Mouse (Mus musculus) hindbrain, postnatal 0 days (tissue): ENCODE measurements at regions not wholly inside any gene's neighbourhood (a gene's known extent, or its start where the extent isn't known, plus 50 kb on each side); places are given as distances from the start of the nearest gene placed in this dataset.

Experiments
- ATAC-seq: fragments of 200-750 bp; cut with Nextera tagmentation; 2 replicates; pipeline ENCODE4 v1.8.0; 2017; ENCODE audit warnings: mild to moderate bottlenecking, moderate TSS enrichment, moderate library complexity
- DNase-seq: peaks from one replicate; pipeline ENCODE4 v3.0.0-alpha.2; 2015; ENCODE audit warnings: low spot score
- H3K27ac ChIP-seq: fragments of 300-500 bp; sonication (generic); 2 replicates; pipeline ENCODE4 v1.5.1; 2014; ENCODE audit warnings: mild to moderate bottlenecking
- H3K27me3 ChIP-seq: fragments of 300-500 bp; sonication (generic); 2 replicates; pipeline ENCODE4 v1.6.1; 2014; ENCODE audit warnings: low read length, mixed read lengths; ENCODE audit not compliant: insufficient read depth
- H3K36me3 ChIP-seq: fragments of 300-500 bp; sonication (generic); 2 replicates; pipeline ENCODE4 v1.6.1; 2014; ENCODE audit warnings: low read length, mixed read lengths; ENCODE audit not compliant: insufficient read depth
- H3K4me1 ChIP-seq: fragments of 300-500 bp; sonication (generic); 2 replicates; pipeline ENCODE4 v1.6.1; 2014; ENCODE audit warnings: antibody characterized with exemption, low read length, mixed read lengths; ENCODE audit not compliant: insufficient read depth
- H3K4me2 ChIP-seq: fragments of 300-500 bp; sonication (generic); 2 replicates; pipeline ENCODE4 v1.6.1; 2014; ENCODE audit warnings: low read depth, mild to moderate bottlenecking, low read length, moderate library complexity, mixed read lengths
- H3K4me3 ChIP-seq: fragments of 300-500 bp; sonication (generic); 2 replicates; pipeline ENCODE4 v1.5.1; 2014; ENCODE audit warnings: low read length
- H3K9ac ChIP-seq: fragments of 300-500 bp; sonication (generic); replicated peaks from 2 replicates; pipeline ENCODE4 v1.6.1; 2014; ENCODE audit warnings: mild to moderate bottlenecking, low read length, moderate library complexity, mixed read lengths
- H3K9me3 ChIP-seq: fragments of 300-500 bp; sonication (generic); 2 replicates; pipeline ENCODE4 v1.6.1; 2016; ENCODE audit warnings: low read length, mixed read lengths
- CTCF ChIP-seq: IDR thresholded peaks from 2 replicates; pipeline ENCODE4 v1.5.1; 2016; ENCODE audit warnings: antibody characterized with exemption, control low read depth, low read depth
- WGBS: fragments of 180-500 bp; shearing (Covaris S2); extraction: QIAGEN DNeasy Blood & Tissue Kit; methylation state at CpG from one replicate; pipeline ENCODE4 v1.1.7; 2014; 5-methylcytosine and 5-hydroxymethylcytosine counted together

DNA sequence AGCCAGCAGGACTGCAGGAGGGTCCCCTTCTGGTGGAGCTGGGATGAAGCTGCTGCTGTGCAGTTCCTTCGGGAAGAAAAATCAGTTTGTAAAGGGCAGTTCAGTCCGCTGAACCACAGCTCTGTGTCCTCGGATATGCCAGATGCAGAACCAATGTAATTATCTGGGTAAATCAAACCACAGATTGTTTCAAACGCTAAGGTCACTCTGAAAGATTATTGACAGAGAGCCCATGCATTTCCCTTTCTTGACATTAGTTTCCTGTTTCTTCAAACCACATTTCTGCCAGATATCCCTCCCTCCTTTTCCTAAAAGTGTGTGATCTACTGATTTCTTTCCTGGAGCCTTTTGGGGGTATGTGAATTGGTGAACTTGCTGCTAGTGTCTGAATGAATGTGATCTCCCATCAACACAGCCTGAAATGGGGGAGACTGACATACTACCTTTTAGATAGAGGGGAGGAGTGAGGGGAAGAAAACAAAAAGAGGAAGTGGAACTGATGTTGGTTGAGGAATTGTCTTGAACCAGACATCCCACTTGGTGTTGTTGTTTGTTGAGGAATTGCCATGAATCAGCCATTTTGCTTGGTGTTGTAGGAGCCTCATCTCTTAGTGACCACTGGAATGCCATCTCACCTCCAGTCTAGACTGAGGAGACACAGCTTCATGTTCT, 85.7 kb upstream of the Pthlh start:
- Histone ChIP-seq H3K27ac (no peak overlapping the region), H3K27me3 (no peaks in the 10 kb centered on the region), H3K9ac (no peak overlapping the region), H3K4me1 (no peaks in the 10 kb centered on the region), H3K4me2 (no peak overlapping the region), H3K36me3 (no peaks in the 10 kb centered on the region), H3K9me3 (no peaks in the 10 kb centered on the region), H3K4me3 (no peak overlapping the region)
- no peak for DNase-seq
- no peak for TF ChIP-seq CTCF
- ATAC-seq: no peak
- WGBS: 62% methylated on average over 4 of the region's 4 CpGs

DNA sequence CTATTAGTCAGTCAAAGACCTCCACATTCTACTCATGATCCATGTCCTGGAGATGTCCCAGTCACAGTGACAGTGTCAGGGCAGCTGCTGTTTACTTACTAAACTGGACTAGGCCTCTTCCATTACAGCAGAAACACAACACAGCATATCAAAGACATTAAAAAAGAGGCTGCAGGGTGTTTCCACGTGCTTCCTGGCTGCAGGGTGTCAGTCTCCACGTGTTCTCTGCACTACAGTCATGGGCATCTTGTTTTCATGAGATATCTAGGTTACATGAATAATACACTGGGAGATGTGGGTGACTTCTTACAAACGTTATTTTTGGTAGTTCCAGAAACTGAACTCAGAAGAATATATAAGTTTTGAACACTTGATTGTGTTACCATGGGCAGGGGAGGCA, 84.6 kb upstream of the Pthlh start:
- TF ChIP-seq CTCF: no peak
- no peak overlapping the region for H3K27ac ChIP-seq
- H3K27me3 ChIP-seq: no peaks in the 10 kb centered on the region
- H3K4me2 ChIP-seq: no peak overlapping the region
- DNase-seq: no peak
- H3K36me3 ChIP-seq: no peaks in the 10 kb centered on the region
- ATAC-seq: no peak
- no peak overlapping the region for H3K4me3 ChIP-seq
- no peaks in the 10 kb centered on the region for H3K9me3 ChIP-seq
- 61% methylated on average over 3 of the region's 3 CpGs for WGBS
- H3K9ac ChIP-seq: no peak overlapping the region
- H3K4me1 ChIP-seq: no peaks in the 10 kb centered on the region

DNA sequence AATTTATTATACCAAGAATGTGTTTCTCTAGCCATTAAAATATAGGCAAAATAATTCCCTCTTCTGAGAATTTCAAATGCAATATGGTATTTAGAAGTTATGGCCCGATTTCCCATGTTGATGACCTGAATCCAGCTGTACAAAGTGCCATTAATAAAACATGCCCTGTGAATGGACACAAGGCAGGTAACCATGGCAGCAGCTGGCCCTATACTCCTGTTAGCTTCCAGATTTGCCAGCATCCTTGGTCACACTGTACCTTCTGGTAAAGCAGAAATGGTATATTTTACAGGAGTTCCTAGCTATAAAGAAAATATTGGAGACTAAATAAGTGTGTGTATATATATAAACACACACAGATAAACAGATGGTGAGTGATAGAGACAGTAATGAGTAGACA, 77.1 kb upstream of the Pthlh start:
- Histone ChIP-seq H3K36me3 (no peaks in the 10 kb centered on the region), H3K9ac (no peak overlapping the region), H3K27ac (no peak overlapping the region), H3K4me2 (no peak overlapping the region), H3K9me3 (no peaks in the 10 kb centered on the region), H3K4me1 (no peaks in the 10 kb centered on the region), H3K27me3 (no peaks in the 10 kb centered on the region), H3K4me3 (no peak overlapping the region)
- TF ChIP-seq CTCF: no peak
- ATAC-seq (no peak), DNase-seq (no peak)
- 70% methylated on average over 1 of the region's 1 CpGs for WGBS

DNA sequence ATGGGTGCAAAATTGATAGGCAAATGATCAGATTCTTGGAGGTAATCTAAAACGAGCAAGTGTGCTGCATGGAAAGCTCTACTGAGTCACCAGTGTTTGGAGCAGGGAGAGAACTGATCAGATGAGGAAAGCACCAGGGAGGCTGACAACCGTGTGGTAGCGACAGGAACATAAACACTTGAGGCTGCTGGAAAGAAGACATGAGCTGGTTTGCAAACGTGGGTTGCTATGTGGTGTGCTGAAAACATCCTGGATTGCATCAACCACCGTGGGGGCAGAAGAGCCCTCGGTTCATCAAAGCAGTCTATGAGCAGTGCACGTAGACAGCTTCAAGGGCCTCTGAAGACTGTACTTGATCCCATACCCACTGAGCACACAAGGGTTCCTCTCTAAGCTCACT, 69.0 kb upstream of the Pthlh start:
- no peaks in the 10 kb centered on the region for H3K36me3 ChIP-seq
- no peaks in the 10 kb centered on the region for H3K9me3 ChIP-seq
- no peak overlapping the region for H3K4me3 ChIP-seq
- DNase-seq: no peak
- no peaks in the 10 kb centered on the region for H3K4me1 ChIP-seq
- ATAC-seq: no peak
- TF ChIP-seq CTCF: no peak
- no peaks in the 10 kb centered on the region for H3K27me3 ChIP-seq
- 82% methylated on average over 7 of the region's 7 CpGs for WGBS
- H3K9ac ChIP-seq: no peak overlapping the region
- H3K27ac ChIP-seq: no peak overlapping the region
- no peak overlapping the region for H3K4me2 ChIP-seq

DNA sequence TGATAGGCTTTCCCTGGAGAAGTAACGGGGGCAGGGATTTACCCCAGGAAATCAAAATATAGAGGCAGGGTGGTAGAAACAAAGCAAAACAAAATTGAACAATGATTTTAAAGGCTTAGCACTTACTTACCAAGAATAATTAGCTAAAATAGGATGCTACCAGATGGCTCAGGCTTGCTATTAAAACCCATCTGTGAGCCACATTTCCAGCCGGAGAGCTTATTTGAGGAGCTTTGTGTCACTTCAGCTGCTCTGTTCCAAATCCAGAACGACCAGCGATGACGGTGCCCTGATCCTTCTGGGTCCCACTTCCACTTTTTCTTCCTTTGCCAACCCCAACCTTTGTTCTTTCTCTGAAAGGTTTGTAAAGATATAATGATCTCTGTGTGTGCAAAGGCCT, 65.2 kb upstream of the Pthlh start:
- Histone ChIP-seq H3K4me1 (no peaks in the 10 kb centered on the region), H3K27ac (no peak overlapping the region)
- DNase-seq: no peak

DNA sequence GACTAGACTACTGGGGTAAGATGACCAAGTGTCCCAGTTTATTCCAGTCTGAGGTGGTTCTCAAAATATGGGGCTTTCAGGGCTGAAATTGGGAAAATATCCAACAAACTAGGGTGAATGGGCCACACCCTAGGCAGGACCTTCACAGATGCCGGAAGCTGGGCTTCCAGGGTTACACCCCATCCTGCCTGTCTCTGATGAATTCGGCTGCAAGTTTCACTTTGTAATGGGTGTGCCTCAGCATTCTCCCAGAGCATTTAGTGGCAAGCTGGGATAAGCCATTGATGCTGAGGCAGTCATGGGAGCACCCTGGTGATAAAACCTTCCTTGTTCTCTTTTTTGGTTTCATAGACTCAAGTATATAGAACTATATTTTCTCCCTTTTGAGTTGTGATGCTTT, 60.4 kb upstream of the Pthlh start:
- no peaks in the 10 kb centered on the region for H3K4me1 ChIP-seq
- H3K9me3 ChIP-seq: no peaks in the 10 kb centered on the region
- 86% methylated on average over 2 of the region's 2 CpGs for WGBS
- DNase-seq: no peak
- no peak overlapping the region for H3K9ac ChIP-seq
- no peak for ATAC-seq
- H3K27ac ChIP-seq: no peak overlapping the region
- no peak for TF ChIP-seq CTCF
- H3K27me3 ChIP-seq: no peaks in the 10 kb centered on the region
- no peaks in the 10 kb centered on the region for H3K36me3 ChIP-seq
- no peak overlapping the region for H3K4me3 ChIP-seq
- no peak overlapping the region for H3K4me2 ChIP-seq

More for the DNA sequence above, 65.2 kb upstream of the Pthlh start:
- TF ChIP-seq CTCF: no peak
- Histone ChIP-seq H3K36me3 (no peaks in the 10 kb centered on the region), H3K27me3 (no peaks in the 10 kb centered on the region), H3K9ac (no peak overlapping the region), H3K4me2 (no peak overlapping the region), H3K9me3 (no peaks in the 10 kb centered on the region), H3K4me3 (no peak overlapping the region)
- no peak for ATAC-seq
- 76% methylated on average over 5 of the region's 5 CpGs for WGBS

DNA sequence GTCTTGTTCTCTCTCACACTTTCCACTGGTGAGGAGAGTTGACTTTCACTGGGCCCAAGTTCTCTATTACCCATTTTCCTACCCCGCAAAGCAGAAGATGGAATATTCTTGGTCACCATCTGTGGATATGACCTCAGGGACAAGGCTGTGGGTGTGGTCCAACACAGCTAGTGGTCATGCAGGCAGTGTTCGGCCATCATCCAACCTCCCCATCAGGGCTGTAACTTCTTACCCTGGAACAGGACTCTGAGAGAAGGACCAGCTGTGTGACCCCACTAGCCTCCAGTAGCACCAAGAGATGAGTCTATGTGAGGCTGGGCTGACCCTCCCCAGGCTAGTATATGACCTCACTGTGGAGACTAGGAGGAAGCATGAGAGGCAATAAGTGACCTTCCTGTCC, 54.1 kb upstream of the Pthlh start:
- H3K4me1 ChIP-seq: no peaks in the 10 kb centered on the region
- DNase-seq (no peak), ATAC-seq (no peak)
- no peaks in the 10 kb centered on the region for H3K9me3 ChIP-seq
- H3K4me2 ChIP-seq: no peak overlapping the region
- no peaks in the 10 kb centered on the region for H3K36me3 ChIP-seq
- 93% methylated on average over 2 of the region's 2 CpGs for WGBS
- TF ChIP-seq CTCF: no peak
- no peaks in the 10 kb centered on the region for H3K27me3 ChIP-seq
- H3K4me3 ChIP-seq: no peak overlapping the region
- H3K9ac ChIP-seq: no peak overlapping the region
- no peak overlapping the region for H3K27ac ChIP-seq
